Mouse (Mus musculus) midbrain, embryonic 16.5 days (tissue): ENCODE results near the gene Ccdc6. TPM values are rescaled to one million over a fixed set of nuclear protein-coding genes. Genes with fewer than 3 reads are reported as not detected.
A peak's percentile ranks its signal among the peaks of the same experiment; 100 is the strongest.

Source experiments
- ATAC-seq: fragments of 200-750 bp; cut with Nextera tagmentation; 2 replicates; pipeline ENCODE4 v1.8.0; 2017; ENCODE audit warnings: moderate TSS enrichment
- H3K27ac ChIP-seq: fragments of 300-500 bp; sonication (generic); 2 replicates; pipeline ENCODE4 v1.5.1; 2014; ENCODE audit warnings: mild to moderate bottlenecking, low read length, mixed read lengths
- H3K27me3 ChIP-seq: fragments of 300-500 bp; sonication (generic); 2 replicates; pipeline ENCODE4 v1.6.1; 2014; ENCODE audit warnings: low read depth, low read length, mixed read lengths; ENCODE audit not compliant: control insufficient read depth, insufficient read depth
- H3K36me3 ChIP-seq: fragments of 300-500 bp; sonication (generic); 2 replicates; pipeline ENCODE4 v1.6.1; 2014; ENCODE audit warnings: mild to moderate bottlenecking, low read length, moderate library complexity, mixed read lengths; ENCODE audit not compliant: control insufficient read depth, insufficient read depth
- H3K4me1 ChIP-seq: fragments of 300-500 bp; sonication (generic); 2 replicates; pipeline ENCODE4 v1.6.1; 2014; ENCODE audit warnings: mild to moderate bottlenecking, low read length, mixed read lengths; ENCODE audit not compliant: control insufficient read depth, insufficient read depth
- H3K4me2 ChIP-seq: fragments of 300-500 bp; sonication (generic); 2 replicates; pipeline ENCODE4 v1.6.1; 2014; ENCODE audit warnings: mild to moderate bottlenecking, low read length, mixed read lengths
- H3K4me3 ChIP-seq: fragments of 300-500 bp; sonication (generic); 2 replicates; pipeline ENCODE4 v1.5.1; 2014; ENCODE audit warnings: low read depth, mild to moderate bottlenecking, low read length, moderate library complexity, mixed read lengths
- H3K9ac ChIP-seq: fragments of 300-500 bp; sonication (generic); 2 replicates; pipeline ENCODE4 v1.6.1; 2014; ENCODE audit warnings: low read depth, low read length, mixed read lengths
- H3K9me3 ChIP-seq: fragments of 300-500 bp; sonication (generic); replicated peaks from 2 replicates; pipeline ENCODE4 v1.6.1; 2014; ENCODE audit warnings: mild to moderate bottlenecking, low read length, mixed read lengths; ENCODE audit not compliant: control insufficient read depth, poor library complexity, severe bottlenecking
- WGBS: fragments of 180-500 bp; shearing (Covaris S2); extraction: QIAGEN DNeasy Blood & Tissue Kit; methylation state at CpG from one replicate; pipeline ENCODE4 v1.1.7; 2014; 5-methylcytosine and 5-hydroxymethylcytosine counted together
- polyA plus RNA-seq: library from polyadenylated mRNA; unstranded; fragments of >200 nt; fragmentation: Nextera tagmentation; extraction: Ambion mirVana; gene quantifications from 2 replicates; pipeline ENCODE4 v1.2.1, GENCODE M21; 2015

Gene Ccdc6
- polyA plus RNA-seq, 1 experiment from 2014 or later = 26.1 TPM

GRCm38 (mm10) chr10:70132714-70133113, 35.8 kb downstream of the Ccdc6 start:
- Histone ChIP-seq H3K9me3 (no peaks in the 10 kb centered on the region), H3K9ac (no peak overlapping the region), H3K4me2 (no peak overlapping the region), H3K36me3 (no peaks in the 10 kb centered on the region), H3K27me3 (no peaks in the 10 kb centered on the region), H3K27ac (no peak overlapping the region), H3K4me1 (peaks cover 6% of the 10 kb centered on the region; the same call in 1 of the 2 replicates), H3K4me3 (no peak overlapping the region)
- ATAC-seq = no peak
- 91% methylated on average over 6 of the region's 6 CpGs for whole genome bisulfite sequencing

- no peak overlapping the region for H3K4me3 ChIP-seq
- peaks cover 8% of the 10 kb centered on the region for H3K4me1 ChIP-seq
- H3K27ac ChIP-seq = no peak overlapping the region
- no peaks in the 10 kb centered on the region for H3K9me3 ChIP-seq
- H3K9ac ChIP-seq = no peak overlapping the region
- WGBS = 70% methylated on average over 5 of the region's 6 CpGs
- no peaks in the 10 kb centered on the region for H3K27me3 ChIP-seq
- ATAC-seq = no peak
- H3K4me2 ChIP-seq = no peak overlapping the region
- H3K36me3 ChIP-seq = no peaks in the 10 kb centered on the region
Measured at GRCm38 (mm10) chr10:70133188-70133587, 36.3 kb downstream of the Ccdc6 start.

GRCm38 (mm10) chr10:70135680-70136079, 38.8 kb downstream of the Ccdc6 start:
- Histone ChIP-seq H3K27ac (no peak overlapping the region), H3K9me3 (no peaks in the 10 kb centered on the region), H3K4me1 (peaks cover 21% of the 10 kb centered on the region), H3K36me3 (no peaks in the 10 kb centered on the region), H3K4me3 (no peak overlapping the region), H3K27me3 (no peaks in the 10 kb centered on the region), H3K9ac (no peak overlapping the region), H3K4me2 (no peak overlapping the region)
- no peak for ATAC-seq
- WGBS = 82% methylated on average over 5 of the region's 5 CpGs

- Histone ChIP-seq H3K27ac (no peak overlapping the region), H3K9ac (no peak overlapping the region), H3K27me3 (no peaks in the 10 kb centered on the region), H3K4me2 (no peak overlapping the region), H3K36me3 (peaks cover 1% of the 10 kb centered on the region; the same call in 1 of the 2 replicates), H3K4me1 (peaks cover 21% of the 10 kb centered on the region), H3K9me3 (no peaks in the 10 kb centered on the region), H3K4me3 (no peak overlapping the region)
- ATAC-seq = 0 out of 2 replicates have a peak, but pooled peaks have one; percentile 9
- WGBS = 82% methylated on average over 7 of the region's 7 CpGs
Measured at GRCm38 (mm10) chr10:70137652-70138051, 40.7 kb downstream of the Ccdc6 start.

GRCm38 (mm10) chr10:70138150-70138549, 41.2 kb downstream of the Ccdc6 start:
- 70% methylated on average over 8 of the region's 8 CpGs for WGBS

GRCm38 (mm10) chr10:70139368-70139767, 42.4 kb downstream of the Ccdc6 start:
- H3K9ac ChIP-seq = no peak overlapping the region

More at GRCm38 (mm10) chr10:70138150-70138549, 41.2 kb downstream of the Ccdc6 start:
- H3K9me3 ChIP-seq = no peaks in the 10 kb centered on the region
- no peak overlapping the region for H3K9ac ChIP-seq
- no peak overlapping the region for H3K4me3 ChIP-seq
- H3K36me3 ChIP-seq = peaks cover 3% of the 10 kb centered on the region; the same call in 1 of the 2 replicates
- peaks cover 21% of the 10 kb centered on the region for H3K4me1 ChIP-seq
- no peak overlapping the region for H3K4me2 ChIP-seq
- H3K27me3 ChIP-seq = no peaks in the 10 kb centered on the region
- ATAC-seq = no peak
- H3K27ac ChIP-seq = peak overlapping the region; percentile 28; the same call in 1 of the 2 replicates

GRCm38 (mm10) chr10:70140414-70140813, 43.5 kb downstream of the Ccdc6 start:
- ATAC-seq = no peak
- Histone ChIP-seq H3K36me3 (peaks cover 7% of the 10 kb centered on the region), H3K9ac (no peak overlapping the region), H3K4me1 (peaks cover 15% of the 10 kb centered on the region), H3K4me3 (no peak overlapping the region), H3K9me3 (no peaks in the 10 kb centered on the region), H3K27ac (no peak overlapping the region), H3K27me3 (no peaks in the 10 kb centered on the region), H3K4me2 (no peak overlapping the region)
- 92% methylated on average over 12 of the region's 12 CpGs for WGBS

More at GRCm38 (mm10) chr10:70139368-70139767, 42.4 kb downstream of the Ccdc6 start:
- Histone ChIP-seq H3K4me1 (peaks cover 15% of the 10 kb centered on the region), H3K9me3 (no peaks in the 10 kb centered on the region), H3K36me3 (peaks cover 3% of the 10 kb centered on the region; the same call in 1 of the 2 replicates), H3K4me2 (peak overlapping the region; percentile 5; the same call in 1 of the 2 replicates), H3K27me3 (no peaks in the 10 kb centered on the region), H3K4me3 (no peak overlapping the region), H3K27ac (peak overlapping the region; percentile 34)
- peak; percentile 44 for ATAC-seq
- 14% methylated on average over 6 of the region's 6 CpGs for WGBS

GRCm38 (mm10) chr10:70142623-70143022, 45.7 kb downstream of the Ccdc6 start:
- Histone ChIP-seq H3K36me3 (peaks cover 12% of the 10 kb centered on the region), H3K27me3 (no peaks in the 10 kb centered on the region), H3K4me2 (no peak overlapping the region), H3K9ac (no peak overlapping the region), H3K4me3 (no peak overlapping the region), H3K27ac (no peak overlapping the region), H3K4me1 (peaks cover 15% of the 10 kb centered on the region), H3K9me3 (no peaks in the 10 kb centered on the region; the same call in 1 of the 2 replicates)
- 99% methylated on average over 17 of the region's 17 CpGs for WGBS
- no peak for ATAC-seq

- no peak for ATAC-seq
- no peak overlapping the region for H3K27ac ChIP-seq
Measured at GRCm38 (mm10) chr10:70144004-70144557, 47.2 kb downstream of the Ccdc6 start.

More at GRCm38 (mm10) chr10:70144004-70144557, 47.2 kb downstream of the Ccdc6 start:
- Histone ChIP-seq H3K4me1 (peaks cover 5% of the 10 kb centered on the region), H3K36me3 (peaks cover 15% of the 10 kb centered on the region), H3K4me2 (no peak overlapping the region), H3K4me3 (no peak overlapping the region), H3K9me3 (no peaks in the 10 kb centered on the region; the same call in 1 of the 2 replicates), H3K27me3 (no peaks in the 10 kb centered on the region), H3K9ac (no peak overlapping the region)
- 34% methylated on average over 10 of the region's 10 CpGs for WGBS
